Mouse (Mus musculus) retina, postnatal 7 days (tissue): ENCODE measurements at regions not wholly inside any gene's neighbourhood (a gene's known extent, or its start where the extent isn't known, plus 50 kb on each side); places are given as distances from the start of the nearest gene placed in this dataset.

ENCODE experiments used
- DNase-seq: peaks from one replicate; pipeline ENCODE4 v3.0.0-alpha.2; 2012; ENCODE audit warnings: low read depth, low spot score

GRCm38 (mm10) chr10:44646615-44647014, 118.3 kb upstream of the Prdm1 start:
- DNase-seq = no peak

GRCm38 (mm10) chr10:44641616-44642015, 113.3 kb upstream of the Prdm1 start:
- no peak for DNase-seq

GRCm38 (mm10) chr10:44640620-44641019, 112.3 kb upstream of the Prdm1 start:
- DNase-seq = no peak

- DNase-seq = no peak
These were observed 110.4 kb upstream of the Prdm1 start for GRCm38 (mm10) chr10:44638678-44639077.

GRCm38 (mm10) chr10:44636786-44637185, 108.5 kb upstream of the Prdm1 start:
- no peak for DNase-seq

- no peak for DNase-seq
These were observed 107.8 kb upstream of the Prdm1 start for GRCm38 (mm10) chr10:44636061-44636460.

GRCm38 (mm10) chr10:44631584-44631983, 103.3 kb upstream of the Prdm1 start:
- no peak for DNase-seq

GRCm38 (mm10) chr10:44630485-44630884, 102.2 kb upstream of the Prdm1 start:
- no peak for DNase-seq

- DNase-seq = no peak
These were observed 100.1 kb upstream of the Prdm1 start for GRCm38 (mm10) chr10:44628387-44628786.

GRCm38 (mm10) chr10:44627431-44627830, 99.1 kb upstream of the Prdm1 start:
- DNase-seq = no peak

GRCm38 (mm10) chr10:44625521-44625920, 97.2 kb upstream of the Prdm1 start:
- DNase-seq = no peak

- no peak for DNase-seq
These were observed 87.3 kb upstream of the Prdm1 start for GRCm38 (mm10) chr10:44615586-44615985.

- DNase-seq = no peak
These were observed 84.3 kb upstream of the Prdm1 start for GRCm38 (mm10) chr10:44612571-44612970.

- no peak for DNase-seq
These were observed 83.1 kb upstream of the Prdm1 start for GRCm38 (mm10) chr10:44611399-44611798.

GRCm38 (mm10) chr10:44609187-44609586, 80.9 kb upstream of the Prdm1 start:
- no peak for DNase-seq

GRCm38 (mm10) chr10:44607334-44607851, 79.1 kb upstream of the Prdm1 start:
- no peak for DNase-seq

- no peak for DNase-seq
These were observed 76.2 kb upstream of the Prdm1 start for GRCm38 (mm10) chr10:44604512-44604911.

- no peak for DNase-seq
These were observed 75.2 kb upstream of the Prdm1 start for GRCm38 (mm10) chr10:44603461-44603860.

GRCm38 (mm10) chr10:44601550-44601949, 73.2 kb upstream of the Prdm1 start:
- no peak for DNase-seq

GRCm38 (mm10) chr10:44599964-44600334, 71.6 kb upstream of the Prdm1 start:
- no peak for DNase-seq

GRCm38 (mm10) chr10:44599331-44599963, 71.1 kb upstream of the Prdm1 start:
- DNase-seq = no peak

GRCm38 (mm10) chr10:44598615-44599014, 70.3 kb upstream of the Prdm1 start:
- no peak for DNase-seq

GRCm38 (mm10) chr10:44595932-44596331, 67.6 kb upstream of the Prdm1 start:
- no peak for DNase-seq

GRCm38 (mm10) chr10:44589842-44590241, 61.5 kb upstream of the Prdm1 start:
- no peak for DNase-seq
